Mouse (Mus musculus) liver, adult 2 months (tissue): ENCODE results near the gene Gm21976. TPM values are rescaled to one million over a fixed set of nuclear protein-coding genes. Genes with fewer than 3 reads are reported as not detected.

Source experiments
- DNase-seq: peaks from one replicate; pipeline ENCODE4 v3.0.0-alpha.2; 2011; ENCODE audit warnings: low read depth, low spot score; ENCODE audit errors: extremely low read depth
- H3K27ac ChIP-seq: fragments of 200-500 bp; replicated peaks from 2 replicates; pipeline ENCODE4 v1.5.1; 2012; ENCODE audit warnings: low read depth, mild to moderate bottlenecking, control low read depth, inconsistent platforms, low read length; ENCODE audit not compliant: insufficient read depth
- H3K27me3 ChIP-seq: fragments of 200-500 bp; 2 replicates; pipeline ENCODE4 v1.6.1; 2012; ENCODE audit warnings: mild to moderate bottlenecking, moderate library complexity, low read length, inconsistent platforms; ENCODE audit not compliant: control insufficient read depth, insufficient read depth
- H3K36me3 ChIP-seq: fragments of 200-500 bp; 2 replicates; pipeline ENCODE4 v1.6.1; 2012; ENCODE audit warnings: low read length, inconsistent platforms; ENCODE audit not compliant: control insufficient read depth, insufficient read depth
- H3K4me1 ChIP-seq: fragments of 200-500 bp; 2 replicates; pipeline ENCODE4 v1.6.1; 2011; ENCODE audit warnings: low read length; ENCODE audit not compliant: control insufficient read depth, insufficient read depth
- H3K4me3 ChIP-seq: fragments of 200-500 bp; 2 replicates; pipeline ENCODE4 v1.5.1; 2011; ENCODE audit warnings: low read depth, mild to moderate bottlenecking, control low read depth, low read length, moderate library complexity; ENCODE audit not compliant: insufficient read depth
- H3K79me2 ChIP-seq: fragments of 200-500 bp; 2 replicates; pipeline ENCODE4 v1.6.1; 2012; ENCODE audit warnings: inconsistent platforms, mild to moderate bottlenecking, low read length, moderate library complexity; ENCODE audit not compliant: control insufficient read depth, insufficient read depth
- H3K9ac ChIP-seq: fragments of 200-500 bp; 2 replicates; pipeline ENCODE4 v1.6.1; 2012; ENCODE audit warnings: low read depth, mild to moderate bottlenecking, control low read depth, inconsistent platforms, low read length
- CTCF ChIP-seq: fragments of 200-500 bp; IDR thresholded peaks from 2 replicates; pipeline ENCODE4 v1.5.1; 2011; ENCODE audit warnings: low read depth, low read length, control low read depth
- POLR2A ChIP-seq: fragments of 200-500 bp; IDR thresholded peaks from 2 replicates; pipeline ENCODE4 v1.6.1; 2011; ENCODE audit warnings: low read length, control low read depth; ENCODE audit not compliant: insufficient read depth; ENCODE audit errors: extremely low read depth
- WGBS: fragments of 180-500 bp; shearing (Covaris S2); methylation state at CpG from one replicate; pipeline ENCODE4 v1.1.7; 2018; 5-methylcytosine and 5-hydroxymethylcytosine counted together
- polyA plus RNA-seq: library from polyadenylated mRNA; depleted of rRNA; stranded (reverse); fragments of >200 nt; gene quantifications from 2 replicates; pipeline ENCODE4 v1.2.3, GENCODE M21; 2012
- total RNA-seq: library from RNA; depleted of rRNA; stranded (reverse); fragments of >200 nt; gene quantifications from 2 replicates; pipeline ENCODE4 v1.2.3, GENCODE M21; 2014

The Gm21976 gene
- total and polyA plus RNA-seq, 2 experiments, result not detected

- Histone ChIP-seq H3K36me3 (no peaks in the 10 kb centered on the region), H3K4me3 (no peak overlapping the region), H3K27me3 (no peaks in the 10 kb centered on the region), H3K9ac (no peak overlapping the region), H3K4me1 (no peaks in the 10 kb centered on the region), H3K79me2 (no peaks in the 10 kb centered on the region), H3K27ac (no peak overlapping the region)
- DNase-seq, result no peak
- WGBS, result 80% methylated on average over 12 of the region's 12 CpGs
- no peak for TF ChIP-seq CTCF
- TF ChIP-seq POLR2A, result no peak
Measured at GRCm38 (mm10) chr13:98280990-98281650, 1.4 kb downstream of the Gm21976 start.

GRCm38 (mm10) chr13:98290719-98291118, 11.0 kb downstream of the Gm21976 start:
- Histone ChIP-seq H3K4me3 (no peak overlapping the region), H3K27me3 (0 out of 2 replicates have a peak, but pooled peaks cover 3% of the 10 kb centered on the region), H3K36me3 (no peaks in the 10 kb centered on the region), H3K4me1 (no peaks in the 10 kb centered on the region), H3K79me2 (no peaks in the 10 kb centered on the region), H3K27ac (no peak overlapping the region), H3K9ac (no peak overlapping the region)
- 34% methylated on average over 2 of the region's 2 CpGs for WGBS
- no peak for DNase-seq
- TF ChIP-seq CTCF (no peak), POLR2A (no peak)

- Histone ChIP-seq H3K36me3 (no peaks in the 10 kb centered on the region), H3K4me1 (no peaks in the 10 kb centered on the region), H3K27me3 (0 out of 2 replicates have a peak, but pooled peaks cover 3% of the 10 kb centered on the region), H3K4me3 (no peak overlapping the region), H3K9ac (no peak overlapping the region), H3K27ac (no peak overlapping the region), H3K79me2 (no peaks in the 10 kb centered on the region)
- TF ChIP-seq POLR2A (no peak), CTCF (no peak)
- 85% methylated on average over 8 of the region's 8 CpGs for WGBS
- no peak for DNase-seq
Measured at GRCm38 (mm10) chr13:98291712-98292111, 12.0 kb downstream of the Gm21976 start.

GRCm38 (mm10) chr13:98296072-98296471, 16.4 kb downstream of the Gm21976 start:
- no peak overlapping the region for H3K9ac ChIP-seq
- H3K4me3 ChIP-seq, result no peak overlapping the region
- no peak for DNase-seq
- H3K27ac ChIP-seq, result no peak overlapping the region
- H3K27me3 ChIP-seq, result 0 out of 2 replicates have a peak, but pooled peaks cover 3% of the 10 kb centered on the region
- H3K4me1 ChIP-seq, result no peaks in the 10 kb centered on the region
- no peaks in the 10 kb centered on the region for H3K79me2 ChIP-seq
- TF ChIP-seq CTCF (no peak), POLR2A (no peak)
- 54% methylated on average over 5 of the region's 5 CpGs for WGBS
- no peaks in the 10 kb centered on the region for H3K36me3 ChIP-seq

GRCm38 (mm10) chr13:98297883-98298482, 18.3 kb downstream of the Gm21976 start:
- Histone ChIP-seq H3K27ac (no peak overlapping the region), H3K9ac (no peak overlapping the region), H3K79me2 (no peaks in the 10 kb centered on the region), H3K4me3 (no peak overlapping the region), H3K36me3 (no peaks in the 10 kb centered on the region), H3K4me1 (no peaks in the 10 kb centered on the region), H3K27me3 (0 out of 2 replicates have a peak, but pooled peaks cover 3% of the 10 kb centered on the region)
- TF ChIP-seq CTCF (no peak), POLR2A (no peak)
- 92% methylated on average over 6 of the region's 6 CpGs for WGBS
- DNase-seq, result no peak
